Mouse (Mus musculus) spleen, postnatal 10 days (tissue): ENCODE data around the gene Gpr87.
"Not testable (repeated sequence)": the region's sequence is repeated elsewhere in the genome, so short reads cannot be mapped to it uniquely, and the experiment has no call there.

Source experiments
- DNase-seq, 2 experiments: peaks; one replicate each; pipeline ENCODE4 v3.0.0; 2021 to 2022; ENCODE audit warnings: low spot score in 2 of 2

Gpr87 gene

GRCm38 (mm10) chr3:59187336-59187735, 7.6 kb downstream of the Gpr87 start:
- no peak for DNase-seq

- DNase-seq = no peak
These were observed 9.2 kb downstream of the Gpr87 start for GRCm38 (mm10) chr3:59185662-59186061.

GRCm38 (mm10) chr3:59182129-59182528, 12.8 kb downstream of the Gpr87 start:
- no peak for DNase-seq

GRCm38 (mm10) chr3:59181134-59181533, 13.8 kb downstream of the Gpr87 start:
- DNase-seq = no peak

- no peak for DNase-seq
These were observed 18.0 kb downstream of the Gpr87 start for GRCm38 (mm10) chr3:59176871-59177270.

GRCm38 (mm10) chr3:59175234-59175633, 19.7 kb downstream of the Gpr87 start:
- DNase-seq = peak in 1 of 2 experiments; percentile 53

GRCm38 (mm10) chr3:59174426-59175154, 20.3 kb downstream of the Gpr87 start:
- peak in 1 of 2 experiments; percentile 46 for DNase-seq

GRCm38 (mm10) chr3:59169921-59170627, 24.8 kb downstream of the Gpr87 start:
- no peak for DNase-seq

GRCm38 (mm10) chr3:59169215-59169614, 25.7 kb downstream of the Gpr87 start:
- no peak for DNase-seq

GRCm38 (mm10) chr3:59168476-59168875, 26.4 kb downstream of the Gpr87 start:
- no peak for DNase-seq

- no peak for DNase-seq
These were observed 27.4 kb downstream of the Gpr87 start for GRCm38 (mm10) chr3:59167417-59168054.

- DNase-seq = no peak
These were observed 34.4 kb downstream of the Gpr87 start for GRCm38 (mm10) chr3:59160465-59160864.

GRCm38 (mm10) chr3:59157048-59157447, 37.9 kb downstream of the Gpr87 start:
- no peak for DNase-seq

- no peak for DNase-seq
These were observed 39.5 kb downstream of the Gpr87 start for GRCm38 (mm10) chr3:59155404-59155803.

- DNase-seq = no peak
These were observed 40.0 kb downstream of the Gpr87 start for GRCm38 (mm10) chr3:59154888-59155287.

- no peak for DNase-seq
These were observed 41.5 kb downstream of the Gpr87 start, which contains the start of gene P2ry14 for GRCm38 (mm10) chr3:59153424-59153823. P2ry14 (minus strand) TSS chr3:59153618.

- no peak for DNase-seq
These were observed 44.3 kb downstream of the Gpr87 start for GRCm38 (mm10) chr3:59150624-59151023.

GRCm38 (mm10) chr3:59149646-59150045, 45.3 kb downstream of the Gpr87 start:
- no peak for DNase-seq

GRCm38 (mm10) chr3:59145194-59145593, 49.7 kb downstream of the Gpr87 start:
- no peak for DNase-seq

- no peak for DNase-seq
These were observed 53.2 kb downstream of the Gpr87 start for GRCm38 (mm10) chr3:59141507-59142305.

GRCm38 (mm10) chr3:59140941-59141340, 54.0 kb downstream of the Gpr87 start:
- DNase-seq = not testable (repeated sequence)

- DNase-seq = no peak
These were observed 54.8 kb downstream of the Gpr87 start for GRCm38 (mm10) chr3:59140115-59140514.
